Mouse (Mus musculus) kidney, embryonic 16.5 days (tissue): ENCODE measurements around the gene Gm5039. TPM values are rescaled to one million over a fixed set of nuclear protein-coding genes. Genes with fewer than 3 reads are reported as not detected.
"Not testable (repeated sequence)": the region's sequence is repeated elsewhere in the genome, so short reads cannot be mapped to it uniquely, and the experiment has no call there.

ENCODE experiments used
- ATAC-seq: fragments of 200-750 bp; cut with Nextera tagmentation; 2 replicates; pipeline ENCODE4 v1.8.0; 2017; ENCODE audit warnings: moderate TSS enrichment; ENCODE audit not compliant: low FRiP score, low TSS enrichment
- H3K27ac ChIP-seq: fragments of 300-500 bp; sonication (generic); 2 replicates; pipeline ENCODE4 v1.5.1; 2014; ENCODE audit warnings: low read length
- H3K27me3 ChIP-seq: fragments of 300-500 bp; sonication (generic); 2 replicates; pipeline ENCODE4 v1.6.1; 2014; ENCODE audit warnings: low read length, control low read depth, mixed read lengths; ENCODE audit not compliant: insufficient read depth
- H3K36me3 ChIP-seq: fragments of 300-500 bp; sonication (generic); 2 replicates; pipeline ENCODE4 v1.6.1; 2014; ENCODE audit warnings: low read length, control low read depth, mixed read lengths; ENCODE audit not compliant: insufficient read depth
- H3K4me1 ChIP-seq: fragments of 300-500 bp; sonication (generic); 2 replicates; pipeline ENCODE4 v1.6.1; 2014; ENCODE audit warnings: low read length, control low read depth, mixed read lengths; ENCODE audit not compliant: insufficient read depth
- H3K4me2 ChIP-seq: fragments of 300-500 bp; sonication (generic); replicated peaks from 2 replicates; pipeline ENCODE4 v1.6.1; 2014; ENCODE audit warnings: low read depth, low read length
- H3K4me3 ChIP-seq: fragments of 300-500 bp; sonication (generic); 2 replicates; pipeline ENCODE4 v1.5.1; 2014; ENCODE audit warnings: mild to moderate bottlenecking, low read length
- H3K9ac ChIP-seq: fragments of 300-500 bp; sonication (generic); replicated peaks from 2 replicates; pipeline ENCODE4 v1.6.1; 2014; ENCODE audit warnings: low read length
- H3K9me3 ChIP-seq: fragments of 300-500 bp; sonication (generic); 2 replicates; pipeline ENCODE4 v1.6.1; 2016; ENCODE audit warnings: low read length, control low read depth
- WGBS: fragments of 180-500 bp; shearing (Covaris S2); extraction: QIAGEN DNeasy Blood & Tissue Kit; methylation state at CpG from one replicate; pipeline ENCODE4 v1.1.7; 2014; 5-methylcytosine and 5-hydroxymethylcytosine counted together
- polyA plus RNA-seq: library from polyadenylated mRNA; unstranded; fragments of >200 nt; fragmentation: Nextera tagmentation; extraction: Ambion mirVana; gene quantifications from 2 replicates; pipeline ENCODE4 v1.2.1, GENCODE M21; 2015

Gene Gm5039
- polyA plus RNA-seq = not detected in 2 replicates

- H3K4me2 ChIP-seq, H3K4me3 ChIP-seq, H3K27me3 ChIP-seq, H3K36me3 ChIP-seq, H3K27ac ChIP-seq, ATAC-seq, H3K9ac ChIP-seq, H3K4me1 ChIP-seq, H3K9me3 ChIP-seq: not testable (repeated sequence)
- 81% methylated on average over 2 of the region's 2 CpGs for WGBS
Observed at GRCm38 (mm10) chr12:88323926-88324325, at the start of gene Gm5039. TSS of gene Gm5039 (minus strand) at chr12:88324026.

GRCm38 (mm10) chr12:88372018-88372417 is 48.2 kb upstream of the Gm5039 start:
- WGBS = 63% methylated on average over 5 of the region's 5 CpGs
- Histone ChIP-seq H3K4me2 (no peak overlapping the region), H3K27me3 (no peaks in the 10 kb centered on the region), H3K9ac (no peak overlapping the region), H3K4me1 (no peaks in the 10 kb centered on the region), H3K9me3 (no peaks in the 10 kb centered on the region), H3K27ac (no peak overlapping the region), H3K4me3 (no peak overlapping the region), H3K36me3 (no peaks in the 10 kb centered on the region)
- no peak for ATAC-seq

GRCm38 (mm10) chr12:88370321-88370720 is 46.5 kb upstream of the Gm5039 start:
- 0 out of 2 replicates have a peak, but pooled peaks have one; percentile 19 for ATAC-seq
- H3K4me1 ChIP-seq, H3K4me2 ChIP-seq, H3K27ac ChIP-seq, H3K36me3 ChIP-seq, H3K4me3 ChIP-seq, H3K9ac ChIP-seq, H3K27me3 ChIP-seq, H3K9me3 ChIP-seq: not testable (repeated sequence)
- 0% methylated on average over 1 of the region's 1 CpGs for WGBS

- not testable (repeated sequence) for H3K9me3 ChIP-seq, H3K4me2 ChIP-seq, H3K4me1 ChIP-seq, H3K27me3 ChIP-seq, H3K36me3 ChIP-seq, ATAC-seq, H3K27ac ChIP-seq, H3K4me3 ChIP-seq, H3K9ac ChIP-seq
- 49% methylated on average over 4 of the region's 4 CpGs for WGBS
Observed at GRCm38 (mm10) chr12:88369690-88370089, 45.9 kb upstream of the Gm5039 start.

GRCm38 (mm10) chr12:88368618-88369017 is 44.8 kb upstream of the Gm5039 start:
- no peak overlapping the region for H3K4me2 ChIP-seq
- H3K4me3 ChIP-seq = no peak overlapping the region
- no peak overlapping the region for H3K9ac ChIP-seq
- H3K27me3 ChIP-seq = no peaks in the 10 kb centered on the region
- H3K9me3 ChIP-seq = no peaks in the 10 kb centered on the region
- WGBS = 73% methylated on average over 4 of the region's 4 CpGs
- no peaks in the 10 kb centered on the region for H3K36me3 ChIP-seq
- H3K4me1 ChIP-seq = no peaks in the 10 kb centered on the region
- no peak overlapping the region for H3K27ac ChIP-seq
- no peak for ATAC-seq

- ATAC-seq = no peak
- Histone ChIP-seq H3K9ac (no peak overlapping the region), H3K9me3 (no peaks in the 10 kb centered on the region), H3K36me3 (no peaks in the 10 kb centered on the region), H3K27ac (no peak overlapping the region), H3K4me3 (no peak overlapping the region), H3K4me2 (no peak overlapping the region), H3K27me3 (no peaks in the 10 kb centered on the region), H3K4me1 (no peaks in the 10 kb centered on the region)
- WGBS = 79% methylated on average over 4 of the region's 4 CpGs
Observed at GRCm38 (mm10) chr12:88367673-88368072, 43.8 kb upstream of the Gm5039 start.

GRCm38 (mm10) chr12:88361120-88361445 is 37.3 kb upstream of the Gm5039 start:
- Histone ChIP-seq H3K27me3 (no peaks in the 10 kb centered on the region), H3K4me3 (peak overlapping the region; percentile 65), H3K9ac (peak overlapping the region; percentile 73), H3K9me3 (no peaks in the 10 kb centered on the region), H3K4me1 (no peaks in the 10 kb centered on the region), H3K27ac (peak overlapping the region; percentile 83; the same call in 1 of the 2 replicates), H3K36me3 (no peaks in the 10 kb centered on the region), H3K4me2 (peak overlapping the region; percentile 64)
- ATAC-seq = peak; percentile 14; the same call in 1 of the 2 replicates
- WGBS = 46% methylated on average over 9 of the region's 9 CpGs

GRCm38 (mm10) chr12:88360441-88361119 is 36.8 kb upstream of the Gm5039 start, which contains the start of gene Adck1:
TSS of gene Adck1 (plus strand) at chr12:88360554.
- Histone ChIP-seq H3K27me3 (no peaks in the 10 kb centered on the region), H3K9ac (peak within 1 kb of the TSS; percentile 73), H3K9me3 (no peaks in the 10 kb centered on the region), H3K4me2 (peak within 1 kb of the TSS; percentile 64), H3K36me3 (no peaks in the 10 kb centered on the region), H3K4me1 (no peaks in the 10 kb centered on the region), H3K27ac (peak within 1 kb of the TSS; percentile 83), H3K4me3 (peak within 1 kb of the TSS; percentile 65)
- peak; percentile 96 for ATAC-seq
- WGBS = under 1% methylated on average over 38 of the region's 38 CpGs

- ATAC-seq = peak; percentile 69; the same call in 1 of the 2 replicates
Observed at GRCm38 (mm10) chr12:88354182-88354702, 30.4 kb upstream of the Gm5039 start.

GRCm38 (mm10) chr12:88341286-88341685 is 17.5 kb upstream of the Gm5039 start:
- H3K9me3 ChIP-seq, H3K4me3 ChIP-seq, H3K36me3 ChIP-seq, H3K4me1 ChIP-seq, H3K4me2 ChIP-seq, H3K27me3 ChIP-seq, ATAC-seq, H3K27ac ChIP-seq, H3K9ac ChIP-seq: not testable (repeated sequence)
- 52% methylated on average over 2 of the region's 2 CpGs for WGBS

More at GRCm38 (mm10) chr12:88354182-88354702, 30.4 kb upstream of the Gm5039 start:
- peak overlapping the region; percentile 51 for H3K4me2 ChIP-seq
- H3K9ac ChIP-seq = peak overlapping the region; percentile 64
- H3K27me3 ChIP-seq = no peaks in the 10 kb centered on the region
- no peak overlapping the region for H3K27ac ChIP-seq
- H3K4me3 ChIP-seq = peak overlapping the region; percentile 37
- no peaks in the 10 kb centered on the region for H3K36me3 ChIP-seq
- WGBS = 19% methylated on average over 41 of the region's 41 CpGs
- no peaks in the 10 kb centered on the region for H3K9me3 ChIP-seq
- H3K4me1 ChIP-seq = no peaks in the 10 kb centered on the region
